Mouse (Mus musculus): Measurements from ENCODE around the gene Lrrc4c.

Lrrc4c gene

DNA sequence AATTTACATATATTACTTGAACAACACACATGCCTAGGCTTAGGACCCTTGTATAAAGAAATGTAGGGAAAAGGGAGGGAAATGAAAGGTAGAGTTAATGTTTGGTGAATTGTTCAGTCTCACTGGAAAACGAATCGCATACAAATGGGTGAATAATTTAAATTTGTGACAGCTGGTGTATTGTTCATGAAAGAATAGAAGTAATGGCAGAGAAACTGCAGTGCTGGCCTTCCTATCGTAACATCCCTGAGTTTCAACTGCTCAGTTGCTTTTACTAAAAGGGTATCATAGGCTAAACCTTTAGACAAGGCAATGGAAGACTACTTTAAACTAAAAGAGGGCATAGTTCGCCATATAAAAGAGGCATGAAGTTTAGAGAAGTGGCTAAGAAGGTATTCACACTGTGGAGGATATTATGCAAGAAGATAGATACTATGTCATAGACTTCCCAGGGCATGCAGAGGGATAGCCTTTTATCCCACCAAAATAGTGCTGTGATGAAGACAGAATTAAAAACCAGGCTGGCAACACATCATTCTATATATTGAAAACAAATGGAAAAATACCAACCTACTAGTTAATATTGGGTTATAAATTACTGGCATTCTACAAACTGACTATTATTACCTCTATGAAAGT is 879.1 kb downstream of the Lrrc4c start:
- no peak for DNase-seq (ENCODE audit: low read depth in 2 of 2, low spot score in 2 of 2)

DNA sequence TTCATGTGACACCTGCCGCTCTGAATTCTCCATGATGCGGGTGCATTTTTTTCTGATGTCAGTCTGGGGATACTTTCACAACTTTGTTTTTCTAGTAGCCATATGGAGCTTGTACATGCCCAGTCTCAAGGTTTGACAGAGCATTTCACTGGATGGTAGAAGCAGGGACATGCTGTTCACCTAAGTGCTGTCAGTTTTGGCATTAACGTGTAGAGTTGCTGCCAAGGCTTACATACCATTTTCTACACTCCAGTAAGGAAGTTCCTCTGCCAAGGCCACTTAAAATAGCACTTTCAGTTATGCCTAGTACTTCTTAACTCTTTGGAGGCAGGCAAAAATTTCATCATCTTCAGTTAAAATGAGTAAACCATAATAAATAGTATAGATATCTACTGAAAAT is 915.0 kb downstream of the Lrrc4c start:
- no peak for DNase-seq (ENCODE audit: low read depth in 2 of 2, low spot score in 2 of 2)

DNA sequence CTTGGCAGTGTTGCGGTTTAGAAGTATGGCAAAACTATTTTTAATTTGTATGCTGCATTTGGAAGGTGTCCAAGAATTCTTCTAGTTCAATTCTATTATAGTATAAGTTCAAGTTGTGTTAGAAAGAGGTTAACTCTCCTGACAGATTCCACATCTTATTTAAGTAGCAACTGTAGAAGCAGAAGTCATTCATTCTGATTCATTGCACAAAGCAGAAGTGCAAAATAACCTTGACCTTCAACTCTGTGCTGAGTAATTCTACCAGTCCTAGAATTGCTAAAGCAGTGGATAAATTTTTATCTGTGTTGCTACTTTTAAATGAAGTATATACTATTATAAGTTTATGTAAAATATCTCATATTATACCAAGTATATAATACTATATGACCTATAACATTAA is 916.1 kb downstream of the Lrrc4c start:
- DNase-seq (ENCODE audit: low read depth in 2 of 2, low spot score in 2 of 2) = no peak

DNA sequence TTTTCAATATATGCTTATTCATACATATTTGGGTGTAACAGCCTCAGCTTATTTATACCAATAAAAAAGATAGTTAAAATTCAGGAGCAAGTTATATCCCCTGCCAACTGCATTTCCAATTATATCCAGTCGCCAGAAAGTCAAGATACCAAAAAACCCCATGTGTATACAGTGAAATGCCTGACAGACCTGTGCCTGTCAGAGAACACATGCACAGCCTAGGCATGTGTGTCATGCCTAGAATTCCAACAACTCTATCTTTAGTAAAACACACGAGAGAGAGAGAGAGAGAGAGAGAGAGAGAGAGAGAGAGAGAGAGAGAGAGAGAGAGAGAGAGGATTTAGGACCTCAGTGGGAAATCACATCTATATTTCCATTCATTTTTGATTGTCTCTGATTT is 956.7 kb downstream of the Lrrc4c start:
- no peak for DNase-seq (ENCODE audit: low read depth in 2 of 2, low spot score in 2 of 2)

DNA sequence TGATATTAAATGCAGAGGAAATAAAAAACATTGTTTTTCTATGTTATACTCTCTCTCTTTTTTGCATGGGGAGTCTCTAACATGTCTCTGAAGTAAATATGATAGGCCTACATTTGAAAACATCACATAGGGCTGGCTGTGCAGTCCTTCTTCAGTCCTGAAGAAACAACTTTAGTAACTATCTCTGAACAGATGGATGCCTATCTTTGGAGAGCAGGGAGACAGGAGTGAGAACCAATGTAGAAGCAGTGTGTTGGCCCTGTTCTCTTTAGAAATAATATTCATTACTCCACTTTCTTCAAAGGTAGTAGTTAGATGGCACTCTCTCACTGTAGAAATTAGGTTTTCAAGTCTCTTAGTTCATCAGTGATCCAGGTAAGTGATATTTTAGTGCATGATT is 967.0 kb downstream of the Lrrc4c start:
- DNase-seq (ENCODE audit: low read depth in 2 of 2, low spot score in 2 of 2) = no peak

DNA sequence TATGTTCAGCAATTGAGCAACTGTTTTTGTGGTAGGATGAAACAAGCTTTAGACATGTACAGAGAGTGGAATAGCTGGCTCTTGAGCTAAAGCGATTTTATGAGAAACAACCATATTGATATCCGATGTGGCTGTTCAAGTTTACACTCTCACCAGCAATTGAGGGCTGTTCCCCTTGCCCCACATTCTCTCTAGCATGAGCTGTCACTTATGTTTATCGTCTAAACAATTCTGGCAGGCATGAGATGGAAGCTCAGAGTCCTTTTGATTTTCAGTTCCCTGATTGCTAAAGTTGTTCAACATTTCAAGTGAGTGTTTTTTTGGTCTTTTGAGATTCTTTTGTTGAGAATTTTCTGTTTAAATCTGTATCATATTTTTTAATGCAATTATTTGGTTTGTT is 976.2 kb downstream of the Lrrc4c start:
- no peak for DNase-seq (ENCODE audit: low read depth in 2 of 2, low spot score in 2 of 2)

DNA sequence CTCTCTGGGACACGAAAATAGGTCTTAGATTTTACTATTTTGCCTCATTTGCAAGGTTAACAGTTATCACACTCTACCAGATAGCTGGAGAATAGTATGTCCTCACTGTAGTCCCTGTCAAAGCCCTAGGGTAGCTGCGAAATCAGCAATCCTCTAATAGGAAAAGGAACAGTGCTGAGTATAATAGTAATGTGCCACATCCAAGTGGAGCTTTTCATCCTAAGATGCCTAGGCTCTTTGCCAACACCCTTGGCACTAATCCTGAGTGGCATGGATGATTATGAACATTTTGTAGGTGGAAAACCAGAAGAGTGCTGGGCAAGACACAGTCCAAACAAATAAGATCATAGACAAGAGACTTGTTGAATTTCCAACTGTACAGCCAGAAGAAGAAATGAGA is 981.7 kb downstream of the Lrrc4c start:
- DNase-seq (ENCODE audit: low read depth in 2 of 2, low spot score in 2 of 2) = no peak

DNA sequence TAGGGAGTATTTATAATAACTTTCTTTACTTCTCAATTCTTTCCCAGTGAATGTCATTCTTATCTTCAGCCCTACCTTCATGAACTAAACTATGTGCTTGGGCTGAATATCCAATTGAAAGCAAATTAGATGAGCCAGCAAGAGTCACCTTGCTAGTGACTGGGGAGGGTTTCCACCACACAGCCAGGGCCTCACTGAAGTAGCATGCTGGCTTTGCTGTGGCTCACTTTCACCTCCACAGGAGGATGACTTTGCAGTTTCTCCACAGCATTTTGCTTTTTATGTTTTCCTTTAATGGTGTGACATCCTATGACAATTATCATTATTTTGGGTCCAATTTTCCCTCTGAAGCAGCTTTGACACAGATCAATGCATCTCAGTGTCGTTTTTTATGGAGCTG is 1000.0 kb downstream of the Lrrc4c start:
- no peak for DNase-seq (ENCODE audit: low read depth in 2 of 2, low spot score in 2 of 2)

DNA sequence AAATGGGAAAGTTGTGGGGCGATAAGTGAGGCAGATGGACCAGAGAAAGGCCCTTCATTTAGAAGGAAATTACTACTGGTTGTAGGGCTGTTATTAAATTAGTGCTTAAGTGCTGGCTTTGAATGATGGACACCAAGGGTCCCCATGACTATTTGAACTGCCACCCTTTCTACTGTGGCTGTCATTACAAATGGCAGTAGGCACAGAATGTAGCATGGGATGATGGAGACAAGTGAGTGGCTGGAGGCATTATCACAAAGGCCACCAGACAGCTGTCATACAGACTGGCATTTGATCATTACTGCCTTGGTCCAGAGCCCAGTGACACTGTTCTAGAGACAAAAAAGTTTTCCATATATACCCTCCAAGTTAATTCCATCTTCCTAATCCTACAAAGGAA is 1000.6 kb downstream of the Lrrc4c start:
- DNase-seq (ENCODE audit: low read depth in 2 of 2, low spot score in 2 of 2) = no peak

DNA sequence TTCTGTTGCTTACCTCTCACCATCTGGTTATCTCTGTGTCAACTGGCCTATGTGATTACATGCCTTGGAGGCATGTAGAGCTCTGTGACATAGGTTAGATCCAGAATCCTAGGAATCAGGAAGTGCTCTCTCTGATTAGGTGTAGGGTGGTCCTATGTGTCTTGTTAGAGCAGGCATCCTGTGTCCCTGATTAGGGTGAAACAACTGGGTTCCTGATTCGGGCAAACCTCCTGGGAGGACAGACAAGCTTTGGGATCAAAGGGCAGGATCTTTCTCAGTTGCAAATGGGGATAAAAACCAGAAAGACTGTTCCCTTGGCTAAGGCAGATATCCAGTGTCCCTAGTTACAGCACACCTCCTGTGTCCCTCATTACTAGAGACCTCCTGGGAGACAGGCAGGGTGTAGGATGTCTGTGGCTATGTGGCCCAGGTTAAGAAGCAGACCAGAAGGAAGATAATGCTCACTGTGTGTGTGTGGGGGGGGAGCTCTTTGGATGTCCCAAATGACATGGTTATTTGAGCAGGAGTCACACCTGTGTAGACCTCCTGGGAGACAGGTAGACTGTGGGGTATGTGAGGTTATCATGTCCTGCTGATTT is 1014.2 kb downstream of the Lrrc4c start:
- DNase-seq (ENCODE audit: low read depth in 2 of 2, low spot score in 2 of 2) = no peak

DNA sequence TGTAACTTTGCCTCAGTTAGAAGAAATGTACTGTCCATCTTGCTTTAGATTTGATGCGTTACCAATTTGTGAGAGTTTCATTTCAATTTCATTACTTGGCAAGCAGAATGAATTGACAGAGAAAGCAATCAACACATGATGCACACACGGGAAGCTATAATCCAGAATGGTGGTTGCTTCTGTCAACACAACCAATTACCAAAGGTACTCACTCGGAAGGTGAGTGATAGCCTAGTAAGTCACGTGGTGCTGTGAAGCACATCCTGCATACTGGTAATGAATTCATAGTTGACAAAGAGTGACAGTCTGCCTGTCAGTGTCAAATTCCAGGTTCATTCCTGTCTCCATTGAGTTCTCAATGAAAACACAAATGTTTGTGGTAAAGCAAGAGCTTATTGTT is 1021.7 kb downstream of the Lrrc4c start:
- DNase-seq (ENCODE audit: low read depth in 2 of 2, low spot score in 2 of 2) = no peak

DNA sequence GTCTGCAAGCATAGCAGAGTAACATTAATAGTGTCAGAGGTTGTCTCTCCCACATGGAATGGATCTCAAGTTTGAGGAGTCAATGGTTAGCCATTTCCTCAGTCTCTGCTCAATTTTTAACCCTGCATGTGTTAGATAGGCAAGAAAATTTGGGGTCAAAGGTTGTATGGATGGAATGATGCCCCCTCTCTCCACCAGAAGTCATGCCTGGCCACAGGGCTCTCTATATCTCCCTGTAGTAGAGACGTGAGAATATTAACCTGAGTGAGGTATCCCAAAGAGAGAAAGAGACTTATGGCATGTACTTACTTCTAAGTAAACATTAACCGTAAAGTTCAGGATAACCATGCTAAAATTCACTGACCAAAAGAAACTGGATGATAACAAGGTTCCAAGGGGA is 1043.3 kb downstream of the Lrrc4c start:
- DNase-seq (ENCODE audit: low read depth in 2 of 2, low spot score in 2 of 2) = no peak

DNA sequence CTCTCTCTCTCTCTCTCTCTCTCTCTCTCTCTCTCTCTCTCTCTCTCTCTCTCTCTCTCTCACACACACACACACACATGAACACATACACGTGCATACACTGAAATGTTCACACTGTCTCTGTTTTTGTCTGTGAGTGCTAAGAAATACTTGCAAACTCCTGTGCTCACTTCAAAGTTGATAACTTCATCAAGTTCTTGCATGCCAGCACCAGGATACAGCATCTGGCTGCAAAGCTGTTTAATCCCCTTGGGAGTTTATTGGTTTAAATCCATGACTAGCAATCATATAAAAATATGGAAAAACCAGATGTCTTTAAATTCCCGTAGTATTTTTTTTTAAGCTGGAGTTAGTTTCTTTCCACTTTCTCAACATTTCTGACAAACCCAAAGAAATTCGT is 1052.0 kb downstream of the Lrrc4c start:
- no peak for DNase-seq (ENCODE audit: low read depth in 2 of 2, low spot score in 2 of 2)

DNA sequence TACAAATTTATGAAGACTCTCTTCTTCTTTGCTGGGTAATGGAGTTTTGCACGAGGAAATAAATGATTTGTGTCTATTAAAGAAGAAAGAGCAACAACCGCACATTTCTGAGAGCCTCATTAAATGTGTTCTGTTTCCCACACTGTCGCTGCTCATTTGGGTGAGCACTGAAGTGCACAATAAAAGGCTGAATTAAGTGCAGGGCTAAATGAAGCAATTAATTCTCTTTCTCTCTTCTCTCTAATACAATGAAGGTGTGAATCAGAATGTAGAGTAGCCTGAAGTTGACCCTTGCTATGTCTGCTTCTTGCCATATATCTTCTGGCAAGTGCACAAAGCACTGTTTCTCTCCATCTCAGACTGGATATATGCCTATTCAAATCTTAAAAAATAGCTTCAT is 1073.5 kb downstream of the Lrrc4c start:
- no peak for DNase-seq (ENCODE audit: low read depth in 2 of 2, low spot score in 2 of 2)

DNA sequence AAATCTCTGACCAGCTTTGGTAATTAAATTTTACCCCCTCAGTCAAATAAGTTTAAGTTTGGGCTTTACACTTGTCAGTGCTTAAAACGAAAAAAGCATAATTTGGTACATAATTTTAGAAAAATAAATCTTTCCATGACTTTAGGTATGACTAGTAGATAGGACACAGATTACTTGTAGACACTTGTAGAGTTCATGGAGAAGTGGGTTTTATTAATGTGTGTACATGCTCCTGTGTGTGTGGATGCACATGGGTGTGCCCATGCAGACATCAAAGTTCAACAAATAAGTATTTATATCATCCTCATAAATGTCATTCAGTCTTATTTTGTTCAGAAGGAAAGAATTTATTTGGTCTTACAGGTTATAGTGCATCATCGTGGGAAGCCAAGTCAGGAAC is 1073.9 kb downstream of the Lrrc4c start:
- no peak for DNase-seq (ENCODE audit: low read depth in 2 of 2, low spot score in 2 of 2)

DNA sequence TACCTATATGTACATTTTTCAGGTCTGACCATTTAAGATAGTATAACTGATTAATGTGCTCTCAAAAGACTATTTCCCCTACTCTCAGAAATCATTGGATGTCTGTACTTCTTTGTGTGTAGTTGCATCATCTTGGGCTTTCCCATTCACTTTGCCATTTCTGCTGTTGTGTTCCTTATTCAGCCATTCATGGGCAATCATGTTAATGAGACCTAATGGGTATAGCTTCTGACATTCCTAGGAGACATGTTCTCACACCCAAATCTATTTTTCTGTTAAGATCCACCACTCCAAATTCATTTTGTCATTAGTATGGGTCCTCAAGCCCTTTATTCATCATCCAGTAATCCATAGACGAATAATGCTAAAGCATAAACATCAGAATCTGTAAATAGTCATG is 1095.1 kb downstream of the Lrrc4c start:
- no peak for DNase-seq (ENCODE audit: low read depth in 2 of 2, low spot score in 2 of 2)

DNA sequence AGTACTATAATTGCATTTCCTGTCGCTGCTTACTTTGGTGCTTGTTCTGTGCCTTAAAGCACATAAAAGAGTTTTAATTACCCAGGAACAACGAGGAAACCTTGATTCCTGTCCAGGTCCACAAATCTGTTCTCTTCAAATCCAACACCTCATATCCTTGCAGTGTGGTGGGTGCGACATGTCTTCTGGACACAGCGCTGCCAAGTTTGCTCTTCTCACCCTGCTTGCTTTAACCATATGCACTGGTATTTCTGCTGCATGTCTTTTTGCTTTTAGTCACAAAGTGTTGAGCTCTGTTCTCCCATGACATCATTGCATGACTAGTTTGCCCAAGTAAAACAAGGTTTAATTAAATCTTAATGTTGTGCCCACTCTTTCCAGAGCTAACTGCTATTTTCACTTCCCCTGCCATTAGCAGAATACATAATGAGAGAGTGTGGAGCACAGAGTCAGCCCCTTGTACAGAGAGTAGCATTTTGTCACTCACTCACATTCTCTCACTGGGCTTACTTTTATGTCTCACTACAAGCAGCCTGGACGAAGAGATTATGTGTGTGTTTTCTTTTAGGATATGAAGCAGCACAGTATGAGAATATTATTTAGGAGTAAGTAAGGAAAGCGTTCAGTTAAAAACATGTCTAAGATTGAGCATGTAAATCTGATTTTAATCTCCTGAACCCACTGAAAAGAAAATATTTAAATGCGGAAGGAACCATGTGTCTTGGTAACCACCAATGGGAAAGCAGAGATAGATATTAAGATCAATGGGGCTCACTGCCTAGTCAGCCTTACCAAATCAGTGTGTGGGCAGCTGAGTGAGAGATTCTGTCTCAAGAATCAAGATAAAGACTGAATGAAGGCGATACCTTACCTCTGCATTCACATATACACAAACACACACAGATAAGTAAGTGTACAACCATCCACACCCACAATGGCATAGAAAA is 1096.7 kb downstream of the Lrrc4c start:
- DNase-seq (ENCODE audit: low read depth in 2 of 2, low spot score in 2 of 2) = no peak

DNA sequence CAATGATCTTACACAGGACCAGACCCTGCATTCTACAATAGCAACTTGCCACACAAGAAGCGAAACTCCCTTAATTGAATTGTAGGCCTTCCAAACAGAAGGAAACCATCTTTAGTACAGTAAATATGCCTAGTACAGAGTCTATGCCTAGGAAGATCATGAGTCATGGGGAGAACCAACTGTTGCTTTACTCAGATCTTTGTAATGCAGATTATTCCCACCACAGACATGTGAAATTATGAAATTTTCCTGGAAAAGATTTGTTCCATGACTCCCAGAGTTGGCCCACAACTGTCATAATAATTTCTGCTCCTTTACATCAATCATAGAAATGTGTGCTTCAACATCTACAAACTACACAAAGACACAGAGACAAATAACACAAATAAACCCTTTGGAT is 1116.2 kb downstream of the Lrrc4c start:
- no peak for DNase-seq (ENCODE audit: low read depth in 2 of 2, low spot score in 2 of 2)

DNA sequence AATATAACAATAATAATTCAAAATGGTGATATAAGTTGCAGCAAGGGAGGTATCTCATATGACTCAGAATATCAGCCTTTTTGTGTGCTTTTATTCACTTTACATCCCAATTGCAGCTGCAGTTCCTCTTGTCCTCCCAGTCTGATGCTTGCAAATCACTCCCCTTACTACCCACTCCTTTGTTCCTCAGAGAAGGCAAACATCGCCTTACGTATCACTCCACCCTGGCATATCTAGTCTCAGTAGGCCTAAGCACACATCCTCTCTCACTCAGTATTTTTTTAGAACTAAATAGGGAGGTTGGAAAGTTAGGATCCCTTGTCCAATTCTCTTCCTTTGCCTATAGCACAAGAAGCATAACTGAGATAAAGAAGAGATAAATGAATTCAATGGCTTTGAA is 1117.6 kb downstream of the Lrrc4c start:
- DNase-seq (ENCODE audit: low read depth in 2 of 2, low spot score in 2 of 2) = no peak

DNA sequence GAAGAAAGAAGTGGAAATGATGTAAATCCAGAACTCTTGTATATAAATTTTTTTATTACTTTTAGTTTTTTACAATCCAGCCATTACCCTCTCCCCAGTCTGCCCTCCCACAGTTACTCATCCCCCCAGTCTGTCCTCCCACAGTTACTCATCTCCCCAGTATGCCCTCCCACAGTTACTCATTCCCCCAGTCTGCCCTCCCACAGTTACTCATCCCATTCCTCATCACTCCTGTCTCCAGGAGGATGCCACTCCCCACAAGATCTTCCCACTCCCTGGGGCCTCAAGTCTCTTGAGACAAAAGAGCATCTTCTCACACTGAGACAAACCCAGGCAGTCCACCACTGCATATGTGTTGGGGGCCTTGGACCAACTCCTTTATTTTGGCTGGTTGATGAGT is 1119.8 kb downstream of the Lrrc4c start:
- no peak for DNase-seq (ENCODE audit: low read depth in 2 of 2, low spot score in 2 of 2)

DNA sequence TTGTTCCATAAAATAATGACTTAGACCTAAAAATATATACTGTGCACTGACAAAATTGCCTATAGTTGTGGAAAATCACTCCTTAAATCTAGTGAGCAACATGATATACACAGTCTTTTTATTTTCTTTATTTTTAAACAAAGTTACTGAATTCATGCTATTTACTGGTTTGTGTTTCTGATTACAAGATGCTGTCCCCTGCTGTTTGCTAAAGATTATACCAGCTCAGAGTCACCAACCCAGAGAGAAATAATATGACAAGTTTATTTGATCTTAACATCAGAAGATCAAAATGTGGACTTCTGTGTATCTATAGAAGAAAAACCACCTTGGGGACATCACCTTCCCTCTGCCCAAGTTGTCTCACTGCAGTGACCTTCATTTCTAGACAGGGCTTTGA is 1145.6 kb downstream of the Lrrc4c start:
- DNase-seq (ENCODE audit: low read depth in 2 of 2, low spot score in 2 of 2) = no peak

DNA sequence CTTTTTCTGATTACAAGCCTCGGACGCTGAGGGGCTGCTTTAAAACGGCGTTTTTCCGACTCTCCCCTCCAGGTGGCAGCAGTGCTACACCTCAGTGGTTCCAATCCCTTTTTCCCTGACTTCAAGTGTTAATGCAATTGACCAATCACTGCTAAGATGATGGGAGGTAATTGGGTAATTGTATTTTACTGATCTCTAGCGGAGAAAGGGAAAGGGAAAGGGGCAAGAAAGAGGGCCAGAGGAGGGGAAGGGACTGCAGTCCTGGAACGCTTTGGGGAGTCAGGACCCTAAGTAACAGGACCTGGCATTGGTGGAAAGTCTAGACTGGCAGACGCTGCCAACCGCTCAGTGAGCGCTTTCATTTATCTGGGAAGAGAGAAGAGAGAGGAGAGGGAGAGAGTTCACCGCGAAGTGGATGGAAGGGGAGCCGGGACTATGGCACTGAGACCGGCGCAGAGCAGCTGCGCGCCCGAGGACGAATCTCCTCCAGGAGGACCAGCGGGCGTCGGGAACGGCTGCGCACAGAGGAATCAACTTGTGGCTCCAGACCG is 1148.3 kb downstream of the Lrrc4c start:
- DNase-seq (ENCODE audit: low read depth in 2 of 2, low spot score in 2 of 2) = no peak
